Mouse (Mus musculus): ENCODE measurements around the gene Trpc1. TPM values are rescaled to one million over a fixed set of nuclear protein-coding genes. Genes with fewer than 3 reads are reported as not detected.
A peak's percentile ranks its signal among the peaks of the same experiment; 100 is the strongest.

Trpc1 gene
- polyA plus RNA-seq, 1 experiment from 2014 or later: 0.55 TPM

GRCm38 (mm10) chr9:95750746-95751145 is 571 bp upstream of the Trpc1 start:
- Histone ChIP-seq H3K4me3 (replicated peaks) (no peak overlapping the region), H3K9ac (no peak overlapping the region), H3K27me3 (peaks cover 45% of the 10 kb centered on the region), H3K27ac (replicated peaks) (no peak overlapping the region), H3K36me3 (replicated peaks) (no peaks in the 10 kb centered on the region), H3K4me2 (peak overlapping the region; percentile 88; the same call in 1 of the 2 replicates), H3K4me1 (replicated peaks) (peaks cover 13% of the 10 kb centered on the region), H3K9me3 (replicated peaks) (no peaks in the 10 kb centered on the region)
- no peak for ATAC-seq (ENCODE audit: insufficient read depth)
- 36% methylated on average over 9 of the region's 9 CpGs for WGBS (ENCODE audit: insufficient replicate concordance)

- peaks cover 13% of the 10 kb centered on the region for H3K4me1 ChIP-seq (replicated peaks)
- H3K9me3 ChIP-seq (replicated peaks): no peaks in the 10 kb centered on the region
- peak; percentile 47 for ATAC-seq (ENCODE audit: insufficient read depth)
- no peaks in the 10 kb centered on the region for H3K36me3 ChIP-seq (replicated peaks)
- WGBS (ENCODE audit: insufficient replicate concordance): 4% methylated on average over 34 of the region's 34 CpGs
- H3K4me2 ChIP-seq: peak overlapping the region; percentile 88
- no peak overlapping the region for H3K27ac ChIP-seq (replicated peaks)
- peaks cover 45% of the 10 kb centered on the region for H3K27me3 ChIP-seq
- H3K4me3 ChIP-seq (replicated peaks): peak overlapping the region; percentile 65
- peak overlapping the region; percentile 61; the same call in 1 of the 2 replicates for H3K9ac ChIP-seq
Measured at GRCm38 (mm10) chr9:95749461-95749928, 680 bp downstream of the Trpc1 start.

GRCm38 (mm10) chr9:95747298-95747697 is 2.9 kb downstream of the Trpc1 start:
- Histone ChIP-seq H3K4me2 (no peak overlapping the region), H3K4me3 (replicated peaks) (no peak overlapping the region), H3K9ac (no peak overlapping the region), H3K27me3 (peaks cover 41% of the 10 kb centered on the region), H3K36me3 (replicated peaks) (no peaks in the 10 kb centered on the region), H3K9me3 (replicated peaks) (no peaks in the 10 kb centered on the region), H3K4me1 (replicated peaks) (peaks cover 13% of the 10 kb centered on the region), H3K27ac (replicated peaks) (no peak overlapping the region)
- no peak for ATAC-seq (ENCODE audit: insufficient read depth)
- WGBS (ENCODE audit: insufficient replicate concordance): 60% methylated on average over 5 of the region's 5 CpGs

- WGBS (ENCODE audit: insufficient replicate concordance): 35% methylated on average over 7 of the region's 7 CpGs
- Histone ChIP-seq H3K36me3 (replicated peaks) (no peaks in the 10 kb centered on the region), H3K27ac (replicated peaks) (no peak overlapping the region), H3K9me3 (replicated peaks) (no peaks in the 10 kb centered on the region), H3K9ac (no peak overlapping the region), H3K4me2 (peak overlapping the region; percentile 8; the same call in 1 of the 2 replicates), H3K4me1 (replicated peaks) (peaks cover 8% of the 10 kb centered on the region), H3K4me3 (replicated peaks) (no peak overlapping the region), H3K27me3 (peaks cover 23% of the 10 kb centered on the region)
- ATAC-seq (ENCODE audit: insufficient read depth): no peak
Measured at GRCm38 (mm10) chr9:95744845-95745613, 5.1 kb downstream of the Trpc1 start.

GRCm38 (mm10) chr9:95736238-95736637 is 13.9 kb downstream of the Trpc1 start:
- no peak for ATAC-seq (ENCODE audit: insufficient read depth)
- H3K4me2 ChIP-seq: no peak overlapping the region
- 0 out of 2 replicates have a peak, but pooled peaks cover 2% of the 10 kb centered on the region for H3K36me3 ChIP-seq (replicated peaks)
- no peaks in the 10 kb centered on the region for H3K9me3 ChIP-seq (replicated peaks)
- no peaks in the 10 kb centered on the region for H3K27me3 ChIP-seq
- H3K9ac ChIP-seq: no peak overlapping the region
- H3K4me1 ChIP-seq (replicated peaks): no peaks in the 10 kb centered on the region
- H3K27ac ChIP-seq (replicated peaks): no peak overlapping the region
- no peak overlapping the region for H3K4me3 ChIP-seq (replicated peaks)

- Histone ChIP-seq H3K27me3 (no peaks in the 10 kb centered on the region), H3K9me3 (replicated peaks) (no peaks in the 10 kb centered on the region), H3K36me3 (replicated peaks) (no peaks in the 10 kb centered on the region), H3K4me2 (no peak overlapping the region), H3K9ac (no peak overlapping the region), H3K4me1 (replicated peaks) (no peaks in the 10 kb centered on the region), H3K4me3 (replicated peaks) (no peak overlapping the region), H3K27ac (replicated peaks) (no peak overlapping the region)
- ATAC-seq (ENCODE audit: insufficient read depth): no peak
- 40% methylated on average over 8 of the region's 8 CpGs for WGBS (ENCODE audit: insufficient replicate concordance)
Measured at GRCm38 (mm10) chr9:95712574-95712973, 37.6 kb downstream of the Trpc1 start.

GRCm38 (mm10) chr9:95708943-95709342 is 41.2 kb downstream of the Trpc1 start:
- H3K4me3 ChIP-seq (replicated peaks): no peak overlapping the region
- no peaks in the 10 kb centered on the region for H3K36me3 ChIP-seq (replicated peaks)
- H3K27me3 ChIP-seq: no peaks in the 10 kb centered on the region
- H3K9me3 ChIP-seq (replicated peaks): no peaks in the 10 kb centered on the region
- no peak overlapping the region for H3K9ac ChIP-seq
- no peak overlapping the region for H3K27ac ChIP-seq (replicated peaks)
- no peaks in the 10 kb centered on the region for H3K4me1 ChIP-seq (replicated peaks)
- H3K4me2 ChIP-seq: no peak overlapping the region
- ATAC-seq (ENCODE audit: insufficient read depth): no peak

- no peaks in the 10 kb centered on the region for H3K36me3 ChIP-seq (replicated peaks)
- H3K27me3 ChIP-seq: no peaks in the 10 kb centered on the region
- 77% methylated on average over 5 of the region's 5 CpGs for WGBS (ENCODE audit: insufficient replicate concordance)
- H3K4me3 ChIP-seq (replicated peaks): no peak overlapping the region
- H3K27ac ChIP-seq (replicated peaks): no peak overlapping the region
- no peak overlapping the region for H3K4me2 ChIP-seq
- H3K4me1 ChIP-seq (replicated peaks): no peaks in the 10 kb centered on the region
- no peaks in the 10 kb centered on the region for H3K9me3 ChIP-seq (replicated peaks)
- no peak overlapping the region for H3K9ac ChIP-seq
- no peak for ATAC-seq (ENCODE audit: insufficient read depth)
Measured at GRCm38 (mm10) chr9:95705371-95705770, 44.8 kb downstream of the Trpc1 start.

GRCm38 (mm10) chr9:95704078-95704477 is 46.1 kb downstream of the Trpc1 start:
- Histone ChIP-seq H3K9ac (no peak overlapping the region), H3K36me3 (replicated peaks) (no peaks in the 10 kb centered on the region), H3K27me3 (no peaks in the 10 kb centered on the region), H3K4me3 (replicated peaks) (no peak overlapping the region), H3K4me1 (replicated peaks) (no peaks in the 10 kb centered on the region), H3K9me3 (replicated peaks) (no peaks in the 10 kb centered on the region), H3K4me2 (no peak overlapping the region), H3K27ac (replicated peaks) (no peak overlapping the region)
- no peak for ATAC-seq (ENCODE audit: insufficient read depth)
- 37% methylated on average over 3 of the region's 3 CpGs for WGBS (ENCODE audit: insufficient replicate concordance)

- Histone ChIP-seq H3K27ac (replicated peaks) (no peak overlapping the region), H3K4me3 (replicated peaks) (no peak overlapping the region), H3K36me3 (replicated peaks) (no peaks in the 10 kb centered on the region), H3K4me2 (no peak overlapping the region), H3K9me3 (replicated peaks) (no peaks in the 10 kb centered on the region), H3K27me3 (no peaks in the 10 kb centered on the region), H3K4me1 (replicated peaks) (no peaks in the 10 kb centered on the region), H3K9ac (no peak overlapping the region)
- ATAC-seq (ENCODE audit: insufficient read depth): no peak
- WGBS (ENCODE audit: insufficient replicate concordance): 59% methylated on average over 4 of the region's 4 CpGs
Measured at GRCm38 (mm10) chr9:95699273-95699672, 50.9 kb downstream of the Trpc1 start.

GRCm38 (mm10) chr9:95697808-95698207 is 52.4 kb downstream of the Trpc1 start:
- H3K4me3 ChIP-seq (replicated peaks): no peak overlapping the region
- H3K9me3 ChIP-seq (replicated peaks): no peaks in the 10 kb centered on the region
- no peak overlapping the region for H3K9ac ChIP-seq
- no peak overlapping the region for H3K4me2 ChIP-seq
- H3K36me3 ChIP-seq (replicated peaks): no peaks in the 10 kb centered on the region
- WGBS (ENCODE audit: insufficient replicate concordance): 40% methylated on average over 2 of the region's 2 CpGs
- ATAC-seq (ENCODE audit: insufficient read depth): no peak
- H3K27ac ChIP-seq (replicated peaks): no peak overlapping the region
- no peaks in the 10 kb centered on the region for H3K27me3 ChIP-seq
- no peaks in the 10 kb centered on the region for H3K4me1 ChIP-seq (replicated peaks)

GRCm38 (mm10) chr9:95696581-95696980 is 53.6 kb downstream of the Trpc1 start:
- H3K9ac ChIP-seq: no peak overlapping the region
- H3K4me3 ChIP-seq (replicated peaks): no peak overlapping the region
- H3K4me1 ChIP-seq (replicated peaks): no peaks in the 10 kb centered on the region
- WGBS (ENCODE audit: insufficient replicate concordance): 65% methylated on average over 6 of the region's 6 CpGs
- no peaks in the 10 kb centered on the region for H3K36me3 ChIP-seq (replicated peaks)
- H3K4me2 ChIP-seq: no peak overlapping the region
- ATAC-seq (ENCODE audit: insufficient read depth): no peak
- H3K27me3 ChIP-seq: no peaks in the 10 kb centered on the region
- H3K9me3 ChIP-seq (replicated peaks): no peaks in the 10 kb centered on the region
- H3K27ac ChIP-seq (replicated peaks): no peak overlapping the region
